Mouse (Mus musculus) lung, postnatal 0 days (tissue): ENCODE measurements at regions not wholly inside any gene's neighbourhood (a gene's known extent, or its start where the extent isn't known, plus 50 kb on each side); places are given as distances from the start of the nearest gene placed in this dataset.

ENCODE experiments used
- ATAC-seq: fragments of 200-750 bp; cut with Nextera tagmentation; 2 replicates; pipeline ENCODE4 v1.8.0; 2017; ENCODE audit warnings: moderate library complexity
- DNase-seq: peaks from one replicate; pipeline ENCODE4 v3.0.0-alpha.2; 2016; ENCODE audit warnings: low spot score
- H3K27ac ChIP-seq: fragments of 300-500 bp; sonication (generic); 2 replicates; pipeline ENCODE4 v1.5.1; 2014; ENCODE audit warnings: antibody characterized with exemption, mild to moderate bottlenecking, low read length, mixed read lengths
- H3K27me3 ChIP-seq: fragments of 300-500 bp; sonication (generic); replicated peaks from 2 replicates; pipeline ENCODE4 v1.6.1; 2014; ENCODE audit warnings: low read length, mixed read lengths; ENCODE audit not compliant: insufficient read depth
- H3K36me3 ChIP-seq: fragments of 300-500 bp; sonication (generic); 2 replicates; pipeline ENCODE4 v1.6.1; 2014; ENCODE audit warnings: low read length, mixed read lengths; ENCODE audit not compliant: insufficient read depth
- H3K4me1 ChIP-seq: fragments of 300-500 bp; sonication (generic); 2 replicates; pipeline ENCODE4 v1.6.1; 2014; ENCODE audit warnings: antibody characterized with exemption, low read depth, low read length, mixed read lengths; ENCODE audit not compliant: insufficient read depth
- H3K4me2 ChIP-seq: fragments of 300-500 bp; sonication (generic); replicated peaks from 2 replicates; pipeline ENCODE4 v1.6.1; 2014; ENCODE audit warnings: low read depth, mild to moderate bottlenecking, low read length, moderate library complexity, mixed read lengths
- H3K4me3 ChIP-seq: fragments of 300-500 bp; sonication (generic); 2 replicates; pipeline ENCODE4 v1.5.1; 2014; ENCODE audit warnings: low read depth, low read length
- H3K9ac ChIP-seq: fragments of 300-500 bp; sonication (generic); replicated peaks from 2 replicates; pipeline ENCODE4 v1.6.1; 2014; ENCODE audit warnings: low read depth, mild to moderate bottlenecking
- H3K9me3 ChIP-seq: fragments of 300-500 bp; sonication (generic); 2 replicates; pipeline ENCODE4 v1.6.1; 2016; ENCODE audit warnings: low read length, mixed read lengths
- CTCF ChIP-seq: IDR thresholded peaks from 2 replicates; pipeline ENCODE4 v1.5.1; 2016; ENCODE audit warnings: antibody characterized with exemption, mild to moderate bottlenecking
- EP300 ChIP-seq: IDR thresholded peaks from 2 replicates; pipeline ENCODE4 v1.6.1; 2016; ENCODE audit warnings: antibody characterized with exemption, mild to moderate bottlenecking, control low read depth
- WGBS: fragments of 180-500 bp; shearing (Covaris S2); extraction: QIAGEN DNeasy Blood & Tissue Kit; methylation state at CpG from one replicate; pipeline ENCODE4 v1.1.7; 2014; 5-methylcytosine and 5-hydroxymethylcytosine counted together

- TF ChIP-seq EP300 (no peak), CTCF (no peak)
- no peaks in the 10 kb centered on the region for H3K36me3 ChIP-seq
- H3K27me3 ChIP-seq, result no peaks in the 10 kb centered on the region
- DNase-seq (no peak), ATAC-seq (no peak)
- no peaks in the 10 kb centered on the region for H3K9me3 ChIP-seq
- H3K4me2 ChIP-seq, result no peak overlapping the region
- no peak overlapping the region for H3K27ac ChIP-seq
- no peaks in the 10 kb centered on the region; the same call in 1 of the 2 replicates for H3K4me1 ChIP-seq
- no peak overlapping the region for H3K4me3 ChIP-seq
- no peak overlapping the region for H3K9ac ChIP-seq
- 83% methylated on average over 12 of the region's 12 CpGs for WGBS
These were observed 103.7 kb upstream of the Noct start for GRCm38 (mm10) chr3:51120522-51120921.

- Histone ChIP-seq H3K36me3 (no peaks in the 10 kb centered on the region), H3K27ac (no peak overlapping the region), H3K4me3 (no peak overlapping the region), H3K9me3 (no peaks in the 10 kb centered on the region), H3K4me2 (no peak overlapping the region), H3K27me3 (no peaks in the 10 kb centered on the region), H3K4me1 (no peaks in the 10 kb centered on the region; the same call in 1 of the 2 replicates), H3K9ac (no peak overlapping the region)
- DNase-seq (peak; percentile 86), ATAC-seq (peak; percentile 87)
- WGBS, result 31% methylated on average over 9 of the region's 9 CpGs
- TF ChIP-seq EP300 (peak; percentile 51), CTCF (peak; percentile 77)
These were observed 102.3 kb upstream of the Noct start for GRCm38 (mm10) chr3:51121703-51122540.

- Histone ChIP-seq H3K9me3 (no peaks in the 10 kb centered on the region), H3K4me3 (no peak overlapping the region), H3K36me3 (no peaks in the 10 kb centered on the region), H3K27me3 (no peaks in the 10 kb centered on the region), H3K27ac (no peak overlapping the region), H3K4me1 (no peaks in the 10 kb centered on the region; the same call in 1 of the 2 replicates), H3K4me2 (no peak overlapping the region), H3K9ac (no peak overlapping the region)
- TF ChIP-seq EP300, result no peak
- no peak for TF ChIP-seq CTCF
- ATAC-seq (no peak), DNase-seq (no peak)
- 92% methylated on average over 1 of the region's 1 CpGs for WGBS
These were observed 101.7 kb upstream of the Noct start for GRCm38 (mm10) chr3:51122541-51122935.

GRCm38 (mm10) chr3:51127875-51128274 is 96.4 kb upstream of the Noct start:
- no peaks in the 10 kb centered on the region for H3K9me3 ChIP-seq
- 57% methylated on average over 1 of the region's 1 CpGs for WGBS
- no peak overlapping the region for H3K27ac ChIP-seq

DNA sequence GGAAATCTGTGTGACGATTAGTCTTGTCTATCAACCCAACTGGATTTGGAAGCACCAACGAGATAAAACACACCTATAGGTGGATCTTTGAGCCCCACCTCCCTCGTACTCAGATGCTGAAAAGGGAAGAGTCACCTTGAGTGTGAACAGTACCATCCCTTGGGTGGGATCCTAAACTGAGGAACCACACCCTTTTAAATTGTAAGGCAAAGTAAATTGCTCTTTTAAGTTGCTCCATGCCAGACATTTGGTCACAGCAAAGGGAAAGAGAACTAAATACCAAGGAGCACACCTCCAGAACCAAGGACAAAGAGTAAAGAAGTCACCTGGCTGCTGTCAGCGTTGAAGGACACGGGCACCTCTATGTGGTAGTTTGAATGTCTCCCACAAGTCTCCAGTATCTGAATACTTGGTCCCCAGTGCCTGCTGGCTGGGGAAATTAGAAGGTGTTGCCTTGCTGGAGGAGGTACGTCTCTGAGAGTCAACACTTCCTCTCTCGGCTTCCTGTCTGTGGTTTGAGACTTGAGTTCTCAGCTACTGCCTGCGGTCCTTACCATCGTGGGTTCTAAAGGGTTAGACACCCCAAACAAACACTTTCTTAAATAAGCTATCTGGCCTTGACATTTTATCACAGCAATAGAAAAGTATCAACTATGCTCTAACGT is 95.6 kb upstream of the Noct start:
- peak; percentile 24 for DNase-seq
- TF ChIP-seq CTCF (no peak), EP300 (no peak)
- H3K27ac ChIP-seq, result no peak overlapping the region
- no peaks in the 10 kb centered on the region for H3K36me3 ChIP-seq
- H3K9me3 ChIP-seq, result no peaks in the 10 kb centered on the region
- H3K27me3 ChIP-seq, result no peaks in the 10 kb centered on the region
- 72% methylated on average over 10 of the region's 10 CpGs for WGBS
- H3K4me2 ChIP-seq, result no peak overlapping the region
- no peak overlapping the region for H3K4me3 ChIP-seq
- H3K9ac ChIP-seq, result no peak overlapping the region
- H3K4me1 ChIP-seq, result no peaks in the 10 kb centered on the region
- ATAC-seq, result no peak

More at GRCm38 (mm10) chr3:51127875-51128274, 96.4 kb upstream of the Noct start:
- TF ChIP-seq CTCF (no peak), EP300 (no peak)
- H3K4me3 ChIP-seq, result no peak overlapping the region
- no peaks in the 10 kb centered on the region for H3K36me3 ChIP-seq
- DNase-seq, result no peak
- no peak overlapping the region for H3K9ac ChIP-seq
- no peaks in the 10 kb centered on the region for H3K27me3 ChIP-seq
- no peaks in the 10 kb centered on the region for H3K4me1 ChIP-seq
- ATAC-seq, result no peak
- H3K4me2 ChIP-seq, result no peak overlapping the region

DNA sequence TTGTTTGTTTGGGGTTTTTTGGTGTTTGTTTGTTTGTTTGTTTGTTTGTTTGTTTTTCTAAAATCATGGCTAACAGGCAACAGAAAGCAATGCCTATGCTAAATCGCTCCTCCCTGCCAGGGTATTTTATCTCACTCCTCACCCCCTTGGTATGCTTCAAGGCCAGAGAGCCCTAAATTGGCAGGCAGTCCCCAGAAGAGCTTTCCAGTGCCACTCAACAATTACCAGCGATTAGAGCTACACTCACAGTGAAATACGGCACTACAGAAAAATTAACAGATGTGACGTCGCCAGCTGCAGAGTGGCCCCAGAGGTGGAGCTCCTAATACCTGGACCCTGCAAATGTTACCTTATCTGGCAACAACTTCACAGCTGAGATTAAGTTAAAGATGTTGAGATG is 93.5 kb upstream of the Noct start:
- no peaks in the 10 kb centered on the region for H3K9me3 ChIP-seq
- H3K4me3 ChIP-seq, result no peak overlapping the region
- H3K27me3 ChIP-seq, result no peaks in the 10 kb centered on the region
- H3K9ac ChIP-seq, result no peak overlapping the region
- no peak overlapping the region for H3K4me2 ChIP-seq
- WGBS, result 57% methylated on average over 5 of the region's 5 CpGs
- peak; percentile 82 for ATAC-seq
- H3K4me1 ChIP-seq, result no peaks in the 10 kb centered on the region
- peak; percentile 65 for DNase-seq
- H3K36me3 ChIP-seq, result no peaks in the 10 kb centered on the region
- H3K27ac ChIP-seq, result no peak overlapping the region
- no peak for TF ChIP-seq CTCF
- TF ChIP-seq EP300, result no peak
